Mouse (Mus musculus): ENCODE measurements around the gene Tmbim1.

Gene Tmbim1

GRCm38 (mm10) chr1:74280591-74281325 is 24.7 kb downstream of the Tmbim1 start:
- in situ Hi-C loops (cut with MboI; ENCODE audit: low sequenced_read_pairs) = no loop called here

- in situ Hi-C loops (cut with MboI; ENCODE audit: low sequenced_read_pairs) = no loop called here
Measured at GRCm38 (mm10) chr1:74278988-74279387, 26.4 kb downstream of the Tmbim1 start.

- in situ Hi-C loops (cut with MboI; ENCODE audit: low sequenced_read_pairs) = no loop called here
Measured at GRCm38 (mm10) chr1:74278538-74278937, 26.9 kb downstream of the Tmbim1 start, which contains the start of gene Gpbar1. Gene Gpbar1 (plus strand): TSS chr1:74278550.

- in situ Hi-C loops (cut with MboI; ENCODE audit: low sequenced_read_pairs) = no loop called here
Measured at GRCm38 (mm10) chr1:74277883-74278537, 27.4 kb downstream of the Tmbim1 start.

GRCm38 (mm10) chr1:74277041-74277440 is 28.4 kb downstream of the Tmbim1 start:
- in situ Hi-C loops (cut with MboI; ENCODE audit: low sequenced_read_pairs) = no loop called here

- in situ Hi-C loops (cut with MboI; ENCODE audit: low sequenced_read_pairs) = no loop called here
Measured at GRCm38 (mm10) chr1:74275015-74275414, 30.4 kb downstream of the Tmbim1 start.

- in situ Hi-C loops (cut with MboI; ENCODE audit: low sequenced_read_pairs) = no loop called here
Measured at GRCm38 (mm10) chr1:74271659-74272058, 33.8 kb downstream of the Tmbim1 start.

- in situ Hi-C loops (cut with MboI; ENCODE audit: low sequenced_read_pairs) = no loop called here
Measured at GRCm38 (mm10) chr1:74268750-74269149, 36.7 kb downstream of the Tmbim1 start.

GRCm38 (mm10) chr1:74262510-74262909 is 42.9 kb downstream of the Tmbim1 start:
- in situ Hi-C loops (cut with MboI; ENCODE audit: low sequenced_read_pairs) = no loop called here

GRCm38 (mm10) chr1:74256782-74257181 is 48.6 kb downstream of the Tmbim1 start:
- in situ Hi-C loops (cut with MboI; ENCODE audit: low sequenced_read_pairs) = no loop called here

- in situ Hi-C loops (cut with MboI; ENCODE audit: low sequenced_read_pairs) = no loop called here
Measured at GRCm38 (mm10) chr1:74255704-74256345, 49.6 kb downstream of the Tmbim1 start.

GRCm38 (mm10) chr1:74250096-74250495 is 55.3 kb downstream of the Tmbim1 start:
- in situ Hi-C loops (cut with MboI; ENCODE audit: low sequenced_read_pairs) = no loop called here

- in situ Hi-C loops (cut with MboI; ENCODE audit: low sequenced_read_pairs) = no loop called here
Measured at GRCm38 (mm10) chr1:74249331-74249980, 56.0 kb downstream of the Tmbim1 start.

GRCm38 (mm10) chr1:74248799-74249198 is 56.6 kb downstream of the Tmbim1 start:
- in situ Hi-C loops (cut with MboI; ENCODE audit: low sequenced_read_pairs) = no loop called here

GRCm38 (mm10) chr1:74245525-74245924 is 59.9 kb downstream of the Tmbim1 start:
- in situ Hi-C loops (cut with MboI; ENCODE audit: low sequenced_read_pairs) = no loop called here

- in situ Hi-C loops (cut with MboI; ENCODE audit: low sequenced_read_pairs) = no loop called here
Measured at GRCm38 (mm10) chr1:74240832-74241231, 64.6 kb downstream of the Tmbim1 start.

- in situ Hi-C loops (cut with MboI; ENCODE audit: low sequenced_read_pairs) = no loop called here
Measured at GRCm38 (mm10) chr1:74240311-74240710, 65.1 kb downstream of the Tmbim1 start.

- in situ Hi-C loops (cut with MboI; ENCODE audit: low sequenced_read_pairs) = no loop called here
Measured at GRCm38 (mm10) chr1:74239618-74240017, 65.8 kb downstream of the Tmbim1 start.

GRCm38 (mm10) chr1:74239162-74239561 is 66.3 kb downstream of the Tmbim1 start:
- in situ Hi-C loops (cut with MboI; ENCODE audit: low sequenced_read_pairs) = no loop called here

Data from CH12F3 (cell line).